Mouse (Mus musculus): Measurements from ENCODE around the gene Ap1m1.

Ap1m1 gene

DNA sequence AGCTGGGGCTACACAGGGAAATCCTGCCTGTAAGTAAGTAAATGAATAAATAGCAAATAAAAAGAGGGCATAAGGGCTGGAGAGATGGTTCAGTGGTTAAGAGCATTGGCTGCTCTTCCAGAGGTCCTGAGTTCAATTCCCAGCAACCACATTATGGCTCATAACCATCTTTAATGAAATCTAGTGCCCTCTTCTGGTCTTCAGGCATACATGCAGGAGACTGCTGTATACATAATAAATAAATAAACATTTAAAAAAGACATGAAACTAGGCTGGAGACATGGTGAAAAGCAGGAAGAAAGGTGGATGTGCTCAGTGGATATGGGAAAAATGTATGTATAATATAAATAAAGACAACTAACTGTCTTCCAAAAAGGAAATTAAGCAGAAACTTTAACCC lies 53.5 kb downstream of the Ap1m1 start:
- DNase-seq (ENCODE audit: low read depth, low spot score), result no peak

DNA sequence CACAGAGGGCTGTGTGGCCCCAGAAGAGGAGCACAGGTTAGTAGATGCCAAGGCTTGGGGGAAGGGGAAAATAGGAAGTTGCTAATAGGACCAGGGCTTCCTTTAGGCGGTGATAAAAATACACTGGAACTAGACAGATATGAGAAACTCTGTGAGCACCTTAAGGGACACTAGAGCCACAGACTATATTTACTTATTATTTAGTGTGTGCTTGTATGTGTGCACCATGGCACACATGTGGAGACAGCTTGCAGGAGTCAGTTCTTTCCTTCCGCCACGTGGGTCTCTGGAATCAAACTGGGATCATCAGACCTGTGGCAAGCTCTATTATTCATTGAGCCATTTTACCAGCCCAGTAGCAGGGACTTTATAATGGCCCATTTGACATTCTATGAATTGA lies 55.3 kb downstream of the Ap1m1 start:
- no peak for DNase-seq (ENCODE audit: low read depth, low spot score)

DNA sequence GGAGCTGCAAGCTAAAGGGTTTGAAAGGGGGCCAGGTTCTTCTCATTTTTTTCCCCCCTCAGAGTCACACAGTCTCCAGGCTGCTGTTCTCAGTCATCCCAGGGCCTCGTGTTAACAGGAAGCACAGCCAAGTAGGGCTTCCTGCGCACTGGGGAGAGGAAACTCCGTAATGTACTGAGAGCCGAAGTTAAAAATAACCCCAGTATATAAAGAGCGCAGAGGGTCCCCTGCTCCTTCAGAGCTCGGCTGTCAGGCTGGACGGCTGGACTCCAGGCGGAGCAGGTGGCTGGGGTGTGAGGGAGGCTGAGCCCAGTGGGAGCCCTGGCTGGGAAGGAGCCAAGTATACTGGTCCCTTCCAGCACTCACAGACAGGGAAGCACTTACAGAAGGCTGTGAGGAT lies 55.9 kb downstream of the Ap1m1 start:
- DNase-seq (ENCODE audit: low read depth, low spot score), result no peak

DNA sequence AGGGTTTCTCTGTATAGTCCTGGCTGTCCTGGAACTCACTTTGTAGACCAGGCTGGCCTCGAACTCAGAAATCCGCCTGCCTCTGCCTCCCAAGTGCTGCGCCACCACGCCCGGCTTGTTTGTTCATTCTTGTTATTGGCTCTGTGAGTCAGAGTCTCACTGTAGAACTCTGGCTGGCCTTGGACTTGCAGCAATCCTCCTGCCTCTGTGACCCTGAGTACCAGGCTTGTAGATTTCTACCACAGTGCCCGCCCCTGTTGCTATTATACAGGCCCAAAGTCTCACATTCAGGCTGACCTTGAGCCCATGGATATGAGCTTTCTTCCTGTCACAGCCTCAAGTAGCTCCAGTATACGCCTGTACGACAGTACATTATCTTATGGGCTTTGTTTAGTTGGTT lies 56.7 kb downstream of the Ap1m1 start:
- DNase-seq (ENCODE audit: low read depth, low spot score), result no peak

DNA sequence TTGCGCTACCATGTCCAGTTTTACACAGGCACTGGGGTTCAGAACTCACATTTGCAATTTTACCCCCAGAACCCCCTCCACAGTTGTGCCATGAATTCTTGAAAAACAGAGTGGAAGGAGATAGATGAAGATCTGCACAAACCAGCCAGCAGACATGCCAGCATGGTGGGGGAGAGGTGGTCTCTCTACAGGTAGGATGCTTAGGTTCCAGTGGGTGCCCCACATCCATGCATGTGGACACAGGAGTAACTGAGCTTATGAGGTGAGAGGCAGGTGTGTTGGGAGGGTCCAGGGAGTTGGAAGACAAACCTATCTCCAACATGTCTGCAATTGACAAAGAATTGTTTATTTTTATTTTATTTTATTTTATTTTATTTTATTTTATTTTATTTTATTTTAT lies 59.1 kb downstream of the Ap1m1 start:
- no peak for DNase-seq (ENCODE audit: low read depth, low spot score)

DNA sequence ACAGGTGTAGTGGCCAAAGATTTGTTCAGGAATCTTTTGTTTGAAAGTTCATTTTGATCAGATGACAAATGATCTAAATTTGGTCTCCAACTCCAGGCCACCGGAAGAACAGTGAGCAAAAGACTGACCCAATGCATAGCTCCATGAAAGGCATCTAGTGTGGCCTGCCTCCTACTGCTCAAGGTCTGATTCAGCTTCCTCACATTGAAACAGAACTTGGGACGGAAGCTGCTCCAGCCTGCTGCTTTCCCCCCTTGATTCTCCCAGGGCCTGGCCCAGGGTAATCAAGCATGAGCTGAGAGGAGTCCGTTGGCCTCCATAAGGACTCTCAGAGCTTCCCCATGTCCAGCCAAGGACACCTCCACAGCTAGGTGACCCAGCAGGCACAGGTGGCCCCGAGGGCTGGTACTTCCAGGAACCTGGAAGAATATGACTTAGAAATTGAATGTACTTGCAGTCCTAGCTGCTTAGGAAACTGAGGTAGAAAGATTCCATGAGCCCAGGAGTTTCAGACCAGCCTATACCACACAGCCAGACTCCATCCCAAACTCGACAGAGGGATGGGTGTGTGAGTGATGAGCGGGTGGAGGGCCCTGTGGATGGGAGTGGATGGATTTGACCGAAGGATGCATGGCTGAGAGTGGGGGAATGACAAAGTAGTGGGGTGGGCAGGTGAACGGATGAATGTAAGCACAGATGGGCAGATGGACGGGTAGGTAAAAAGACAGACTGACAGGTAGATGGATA lies 61.0 kb downstream of the Ap1m1 start:
- no peak for DNase-seq (ENCODE audit: low read depth, low spot score)

DNA sequence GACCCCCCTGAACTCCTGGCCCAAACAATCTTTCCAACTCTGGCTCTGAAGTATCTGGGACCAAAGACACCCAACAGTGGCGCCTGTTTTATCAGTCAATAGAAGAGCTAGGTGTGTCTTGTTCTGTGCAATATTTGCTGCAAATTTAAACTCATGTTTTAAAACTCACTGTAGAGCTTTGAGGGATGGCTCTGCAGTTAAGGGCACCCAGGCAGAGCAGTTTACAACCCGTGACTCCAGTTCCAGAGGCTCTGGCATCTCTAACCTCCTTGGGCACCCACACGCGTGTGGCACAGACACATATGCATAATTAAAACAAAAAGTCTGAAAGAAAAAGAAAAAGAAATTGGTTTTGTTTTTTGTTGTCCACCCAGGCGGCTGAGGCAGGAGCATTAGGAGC lies 61.7 kb downstream of the Ap1m1 start:
- no peak for DNase-seq (ENCODE audit: low read depth, low spot score)

DNA sequence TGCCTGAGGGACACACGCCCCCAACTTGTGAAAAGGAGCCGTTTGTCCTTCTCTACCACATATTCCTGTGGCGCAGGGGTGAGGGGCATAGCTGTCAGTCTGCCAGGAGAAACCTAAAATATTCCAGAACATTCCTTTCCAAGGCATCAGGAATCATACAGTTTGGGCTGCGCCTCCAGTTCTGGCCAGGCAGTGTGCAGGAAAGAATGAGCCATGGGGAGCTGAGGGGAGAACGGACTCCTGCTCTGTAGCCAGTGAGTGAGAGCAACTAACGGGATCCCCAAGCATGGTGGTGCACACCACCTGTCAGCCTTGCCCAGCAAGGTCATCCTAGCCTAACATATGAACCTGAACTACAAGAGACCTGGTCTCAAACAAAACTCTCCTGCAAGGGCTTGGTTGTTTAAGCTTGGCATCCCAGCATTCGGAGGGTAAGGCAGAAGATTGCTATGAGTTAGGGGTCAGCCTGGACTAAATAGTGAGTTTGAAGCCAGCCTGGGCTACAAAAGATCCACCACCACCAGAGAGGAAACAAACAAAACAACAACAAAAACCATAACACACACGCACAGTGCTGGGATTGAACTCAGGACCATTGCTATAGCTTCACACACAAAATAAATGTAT lies 63.3 kb downstream of the Ap1m1 start:
- no peak for DNase-seq (ENCODE audit: low read depth, low spot score)

DNA sequence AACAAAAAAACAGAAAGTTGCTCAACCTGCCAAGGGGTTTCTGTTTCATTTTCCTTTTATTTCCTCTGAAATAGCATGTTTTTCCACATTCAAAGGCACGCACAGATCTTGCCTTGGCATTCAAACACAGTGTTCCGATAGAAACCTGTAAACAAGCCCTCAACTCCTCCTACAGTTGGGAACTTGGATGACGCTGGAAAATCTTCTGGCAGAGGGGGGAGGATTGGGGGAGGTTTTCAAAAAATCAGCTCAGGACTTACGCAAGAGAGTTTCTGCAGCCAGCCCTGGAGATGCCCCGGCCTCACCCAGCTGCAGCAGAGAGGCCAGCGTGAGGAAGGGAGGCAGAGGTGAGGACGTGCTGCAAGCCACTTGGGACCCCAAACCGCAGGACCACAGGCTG lies 63.8 kb downstream of the Ap1m1 start:
- DNase-seq (ENCODE audit: low read depth, low spot score), result no peak

DNA sequence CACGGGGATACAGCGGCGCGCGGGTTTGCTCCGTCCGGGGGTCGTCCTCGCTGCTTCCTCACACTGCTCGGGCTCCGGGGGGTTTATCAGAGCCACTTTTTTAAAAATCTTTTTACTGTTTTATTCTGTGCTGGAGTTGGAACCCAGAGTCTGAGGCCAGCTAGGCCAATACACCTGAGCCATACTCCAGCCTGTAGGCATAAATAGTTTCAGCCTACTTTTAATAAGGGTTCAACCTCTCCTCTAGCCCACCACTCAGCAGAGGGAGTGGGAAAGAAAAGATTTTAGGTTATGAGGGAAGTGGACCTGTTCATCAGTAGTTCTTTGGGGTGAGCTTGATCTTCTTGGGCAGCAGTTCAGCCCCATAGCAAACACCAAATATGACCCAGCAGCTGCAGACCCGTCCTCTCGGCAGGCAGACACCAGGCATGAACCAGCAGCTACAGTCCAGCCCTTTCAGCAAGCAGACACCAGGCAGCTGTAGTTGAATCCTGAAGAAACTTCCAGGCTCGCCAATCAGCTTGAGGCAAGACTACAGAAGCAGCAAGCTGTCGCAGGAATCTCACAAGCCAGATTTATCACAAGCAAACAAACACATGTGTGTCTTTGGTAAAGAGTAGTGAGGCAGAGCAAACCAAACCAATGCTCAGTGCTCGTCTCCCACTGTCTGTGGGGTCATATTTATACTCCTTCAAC lies 65.5 kb downstream of the Ap1m1 start, which contains the start of gene Gm10282:
Gene Gm10282 (minus strand): TSS at position 51 of the 696 bp plus-strand sequence.
- no peak for DNase-seq (ENCODE audit: low read depth, low spot score)

DNA sequence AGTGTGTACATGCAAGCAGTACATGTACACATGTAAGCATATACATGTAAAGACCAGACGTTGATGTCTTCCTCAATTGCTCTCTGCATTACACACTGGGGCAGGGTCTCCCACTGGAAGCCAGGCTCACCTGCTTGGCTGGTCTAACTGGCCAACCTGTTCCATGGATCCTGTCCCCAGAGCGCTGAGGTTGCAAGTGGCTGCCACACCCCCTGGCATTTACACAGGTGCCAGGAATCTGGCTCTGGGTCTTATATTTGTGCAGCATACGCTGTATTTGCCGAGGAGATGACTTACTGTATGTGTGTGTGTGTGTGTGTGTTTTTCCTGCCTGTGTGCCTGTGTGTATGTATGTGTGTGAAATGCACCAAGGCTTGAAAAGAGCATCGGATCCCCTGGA lies 67.1 kb downstream of the Ap1m1 start:
- no peak for DNase-seq (ENCODE audit: low read depth, low spot score)

All from c-Kit-negative CD71-positive TER-119-positive erythroid progenitor cells, embryonic 14.5 days (primary cell).